Mouse (Mus musculus) heart, adult 2 months (tissue): Measurements from ENCODE around the gene Apol11b.
A peak's percentile ranks its signal among the peaks of the same experiment; 100 is the strongest.

Experiments used
- CTCF ChIP-seq: fragments of 200-600 bp; IDR thresholded peaks from 2 replicates; pipeline ENCODE4 v1.8.1; 2022; ENCODE audit warnings: antibody characterized with exemption, mild to moderate bottlenecking, moderate library complexity
- EP300 ChIP-seq: fragments of 200-500 bp; IDR thresholded peaks from 2 replicates; pipeline ENCODE4 v1.6.1; 2011; ENCODE audit warnings: low read depth, low read length, control low read depth; ENCODE audit not compliant: insufficient read depth
- POLR2A ChIP-seq: fragments of 200-500 bp; IDR thresholded peaks from 2 replicates; pipeline ENCODE4 v1.6.1; 2011; ENCODE audit warnings: mild to moderate bottlenecking, low read depth, low read length, control low read depth; ENCODE audit not compliant: insufficient read depth

GRCm38 (mm10) chr15:77588981-77589380 is 54.1 kb downstream of the Apol11b start:
- no peak for TF ChIP-seq CTCF
- 0 out of 2 replicates have a peak, but pooled peaks have one; percentile 35 for TF ChIP-seq EP300
- TF ChIP-seq POLR2A, result no peak
